Mouse (Mus musculus): ENCODE measurements around the gene Msantd2.

- TF ChIP-seq CTCF (conservative IDR thresholded peaks at IDR 0.05; ENCODE audit: low read length) (no peak), NANOG (IDR thresholded peaks at IDR 0.05; ENCODE audit: borderline replicate concordance, low read length) (no peak), POU5F1 (IDR thresholded peaks at IDR 0.05; ENCODE audit: borderline replicate concordance, low read length) (no peak)
Observed at GRCm38 (mm10) chr9:37527396-37528224, 38.5 kb downstream of the Msantd2 start, which contains the start of gene Esam.

Data from E14TG2a.4 (cell line).